Mouse (Mus musculus): ENCODE results near the gene Slc38a1. TPM values are rescaled to one million over a fixed set of nuclear protein-coding genes. Genes with fewer than 3 reads are reported as not detected.

The Slc38a1 gene
- total and polyA plus RNA-seq, 3 experiments: 22.5 to 79.0 (median 39.4) TPM

DNA sequence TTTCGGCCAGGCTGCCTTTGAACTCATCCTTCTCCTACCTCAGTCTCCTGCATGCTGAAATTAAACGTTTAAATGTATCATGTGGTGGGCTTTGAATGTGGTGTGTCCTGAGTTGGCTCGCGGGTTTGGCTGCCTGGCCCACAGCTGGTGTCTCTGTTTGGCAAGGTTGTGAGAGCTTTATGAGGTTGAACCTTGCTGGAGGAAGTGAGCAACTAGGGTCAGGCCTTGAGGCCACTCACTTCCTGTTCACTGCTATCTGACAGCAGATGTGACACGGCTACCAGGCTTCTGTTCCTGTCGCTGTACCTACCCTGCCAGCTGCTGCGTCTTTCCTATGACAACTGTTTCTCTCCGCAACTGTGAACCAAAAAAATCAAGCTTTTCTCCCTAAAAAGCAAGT lies 12.0 kb upstream of the Slc38a1 start (continued):
- TF ChIP-seq EP300 (IDR thresholded peaks at IDR 0.05; ENCODE audit: low read length) (peak; percentile 37; the same call in 1 of the 2 replicates), JUN (IDR thresholded peaks at IDR 0.05; ENCODE audit: insufficient read depth, low read depth, low read length) (no peak), BHLHE40 (IDR thresholded peaks at IDR 0.05; ENCODE audit: low read depth, low read length) (no peak), SIN3A (IDR thresholded peaks at IDR 0.05; ENCODE audit: low read length) (peak; percentile 78), ELF1 (IDR thresholded peaks at IDR 0.05; ENCODE audit: low read depth, low read length) (peak; percentile 83), USF2 (conservative IDR thresholded peaks at IDR 0.05; ENCODE audit: low read depth, low read length) (no peak), POLR2A (IDR thresholded peaks at IDR 0.05; ENCODE audit: low read depth, low read length) (peak; percentile 76)

GRCm38 (mm10) chr15:96653011-96653410 lies 10.3 kb upstream of the Slc38a1 start:
- DNase-seq (ENCODE audit: extremely low read depth): no peak
- H3K27me3 ChIP-seq (replicated peaks): no peaks in the 10 kb centered on the region
- no peak overlapping the region for H3K4me3 ChIP-seq (replicated peaks in 1 of 3; ENCODE audit: low read depth in 2 of 3, low read length in 2 of 3, poor library complexity in 1 of 3)
- H3K36me3 ChIP-seq (replicated peaks in 1 of 2; ENCODE audit: control insufficient read depth in 1 of 2, insufficient read depth in 1 of 2, low read length in 1 of 2): no peaks in the 10 kb centered on the region
- H3K27ac ChIP-seq (ENCODE audit: insufficient read depth, low read depth): no peak overlapping the region
- dilution Hi-C loops (cut with MboI; ENCODE audit: extremely low pct_ligation_motif_present, extremely low pct_unique_long_range_greater_than_20kb, low sequenced_read_pairs) (no loop called here), in situ Hi-C loops (cut with MboI; ENCODE audit: low pct_ligation_motif_present, low pct_unique_long_range_greater_than_20kb, low sequenced_read_pairs) (no loop called here)
- TF ChIP-seq ZKSCAN1 (IDR thresholded peaks at IDR 0.05; ENCODE audit: borderline replicate concordance, low read depth, low read length) (no peak), HCFC1 (IDR thresholded peaks at IDR 0.05; ENCODE audit: low read depth, low read length) (no peak), E2F4 (IDR thresholded peaks at IDR 0.05; ENCODE audit: insufficient replicate concordance, low read depth, low read length) (no peak), ZMIZ1 (IDR thresholded peaks at IDR 0.05; ENCODE audit: low read depth, low read length) (no peak), JUN (IDR thresholded peaks at IDR 0.05; ENCODE audit: insufficient read depth, low read depth, low read length) (no peak), ELF1 (IDR thresholded peaks at IDR 0.05; ENCODE audit: low read depth, low read length) (no peak), TBP (conservative IDR thresholded peaks at IDR 0.05; ENCODE audit: low read depth, low read length) (no peak), USF2 (conservative IDR thresholded peaks at IDR 0.05; ENCODE audit: low read depth, low read length) (no peak), GABPA (IDR thresholded peaks at IDR 0.05; ENCODE audit: insufficient replicate concordance, low read depth, low read length) (no peak), SMC3 (IDR thresholded peaks at IDR 0.05; ENCODE audit: low read depth, low read length) (no peak), MEF2A (IDR thresholded peaks at IDR 0.05; ENCODE audit: borderline replicate concordance, low read depth, low read length) (no peak)
- H3K4me2 ChIP-seq (ENCODE audit: insufficient read depth, low read depth, poor library complexity, severe bottlenecking): no peak overlapping the region
- H3K4me1 ChIP-seq (ENCODE audit: control insufficient read depth in 1 of 2, insufficient read depth in 2 of 2): peaks cover 5 to 15% of the 10 kb centered on the region in 2 experiments
- H3K79me2 ChIP-seq (replicated peaks; ENCODE audit: control insufficient read depth, extremely low read depth, insufficient read depth, poor library complexity, severe bottlenecking): no peaks in the 10 kb centered on the region
- no peak overlapping the region for H3K9ac ChIP-seq (ENCODE audit: insufficient read depth, low read depth)
- H3K9me3 ChIP-seq (replicated peaks; ENCODE audit: low read length): no peaks in the 10 kb centered on the region

DNA sequence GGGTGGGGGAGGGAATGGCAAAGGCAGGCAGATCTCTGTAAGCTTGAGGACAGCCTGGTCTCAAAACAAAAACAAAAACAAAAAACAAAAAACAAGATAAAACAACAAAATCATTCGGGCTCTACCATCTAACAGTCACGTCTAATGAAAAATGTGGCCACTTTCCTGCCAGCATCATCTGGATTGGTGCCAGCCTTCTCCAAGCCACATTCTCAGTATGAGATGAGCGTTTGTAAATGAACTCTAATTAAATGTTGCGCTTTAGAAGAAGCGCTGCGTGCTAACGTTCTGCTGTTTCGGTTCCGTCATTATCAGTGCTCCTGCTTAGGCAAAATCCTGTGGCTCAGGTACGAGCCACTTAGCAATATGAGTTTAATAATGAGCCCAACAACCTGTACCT lies 9.8 kb upstream of the Slc38a1 start:
- H3K9me3 ChIP-seq (replicated peaks; ENCODE audit: low read length): no peaks in the 10 kb centered on the region
- TF ChIP-seq JUN (IDR thresholded peaks at IDR 0.05; ENCODE audit: insufficient read depth, low read depth, low read length) (no peak), ZKSCAN1 (IDR thresholded peaks at IDR 0.05; ENCODE audit: borderline replicate concordance, low read depth, low read length) (no peak), ZMIZ1 (IDR thresholded peaks at IDR 0.05; ENCODE audit: low read depth, low read length) (no peak), CHD1 (IDR thresholded peaks at IDR 0.05; ENCODE audit: low read depth, low read length) (no peak), MAX (IDR thresholded peaks at IDR 0.05; ENCODE audit: low read length) (no peak), RAD21 (IDR thresholded peaks at IDR 0.05; ENCODE audit: low read depth, low read length) (no peak), JUND (conservative IDR thresholded peaks at IDR 0.05; ENCODE audit: low read depth, low read length) (no peak), EP300 (IDR thresholded peaks at IDR 0.05; ENCODE audit: low read length) (no peak), ZC3H11A (IDR thresholded peaks at IDR 0.05; ENCODE audit: low read depth, low read length) (no peak), MXI1 (IDR thresholded peaks at IDR 0.05; ENCODE audit: low read depth, low read length) (no peak), ETS1 (conservative IDR thresholded peaks at IDR 0.05; ENCODE audit: low read depth, low read length) (no peak), PAX5 (IDR thresholded peaks at IDR 0.05; ENCODE audit: low read length) (no peak)
- H3K9ac ChIP-seq (ENCODE audit: insufficient read depth, low read depth): no peak overlapping the region
- no peak for DNase-seq (ENCODE audit: extremely low read depth)
- no peak overlapping the region for H3K4me2 ChIP-seq (ENCODE audit: insufficient read depth, low read depth, poor library complexity, severe bottlenecking)
- in situ Hi-C loops (cut with MboI; ENCODE audit: low pct_ligation_motif_present, low pct_unique_long_range_greater_than_20kb, low sequenced_read_pairs): no loop called here
- peaks cover 5 to 15% of the 10 kb centered on the region in 2 experiments for H3K4me1 ChIP-seq (ENCODE audit: control insufficient read depth in 1 of 2, insufficient read depth in 2 of 2)
- no peaks in the 10 kb centered on the region for H3K36me3 ChIP-seq (replicated peaks in 1 of 2; ENCODE audit: control insufficient read depth in 1 of 2, insufficient read depth in 1 of 2, low read length in 1 of 2)
- dilution Hi-C loops (cut with MboI; ENCODE audit: extremely low pct_ligation_motif_present, extremely low pct_unique_long_range_greater_than_20kb, low sequenced_read_pairs): no loop called here
- no peak overlapping the region for H3K27ac ChIP-seq (ENCODE audit: insufficient read depth, low read depth)
- no peaks in the 10 kb centered on the region for H3K27me3 ChIP-seq (replicated peaks)
- H3K79me2 ChIP-seq (replicated peaks; ENCODE audit: control insufficient read depth, extremely low read depth, insufficient read depth, poor library complexity, severe bottlenecking): no peaks in the 10 kb centered on the region
- no peak overlapping the region for H3K4me3 ChIP-seq (replicated peaks in 1 of 3; ENCODE audit: low read depth in 2 of 3, low read length in 2 of 3, poor library complexity in 1 of 3)

All from CH12.LX (cell line).